Mouse (Mus musculus) c-Kit-positive CD71-negative TER-119-negative erythroid progenitor cells, embryonic 14.5 days (primary cell): Measurements from ENCODE around the gene Dvl2.
A peak's percentile ranks its signal among the peaks of the same experiment; 100 is the strongest.

Experiments used
- DNase-seq: peaks from one replicate; pipeline ENCODE4 v3.0.0-alpha.2; 2013; ENCODE audit warnings: low read depth

Gene Dvl2

GRCm38 (mm10) chr11:69982225-69982624 is 18.2 kb upstream of the Dvl2 start, which contains the start of gene Elp5:
Elp5 (minus strand) TSS chr11:69982517.
- DNase-seq, result no peak

GRCm38 (mm10) chr11:69982877-69983276 is 17.5 kb upstream of the Dvl2 start:
- DNase-seq, result no peak

- DNase-seq, result no peak
Observed at GRCm38 (mm10) chr11:69983377-69983776, 17.0 kb upstream of the Dvl2 start.

- no peak for DNase-seq
Observed at GRCm38 (mm10) chr11:69984431-69984830, 16.0 kb upstream of the Dvl2 start.

- DNase-seq, result no peak
Observed at GRCm38 (mm10) chr11:69989949-69990348, 10.4 kb upstream of the Dvl2 start.

- peak; percentile 96 for DNase-seq
Observed at GRCm38 (mm10) chr11:69990850-69991691, 9.3 kb upstream of the Dvl2 start, which contains the start of gene Gabarap. Gabarap (plus strand) TSS chr11:69991143.

GRCm38 (mm10) chr11:69991711-69992110 is 8.7 kb upstream of the Dvl2 start:
- no peak for DNase-seq

- DNase-seq, result no peak
Observed at GRCm38 (mm10) chr11:69992396-69992795, 8.0 kb upstream of the Dvl2 start.

GRCm38 (mm10) chr11:69992932-69993331 is 7.5 kb upstream of the Dvl2 start:
- no peak for DNase-seq

- DNase-seq, result no peak
Observed at GRCm38 (mm10) chr11:69994401-69995090, 5.8 kb upstream of the Dvl2 start.

GRCm38 (mm10) chr11:69995391-69995960 is 4.9 kb upstream of the Dvl2 start, which contains the start of gene Phf23:
Phf23 (plus strand) TSS chr11:69995777.
- peak; percentile 99 for DNase-seq

GRCm38 (mm10) chr11:69996161-69997061 is 4.0 kb upstream of the Dvl2 start:
- no peak for DNase-seq

GRCm38 (mm10) chr11:69997070-69997509 is 3.3 kb upstream of the Dvl2 start:
- DNase-seq, result no peak

GRCm38 (mm10) chr11:69998567-69999491 is 1.6 kb upstream of the Dvl2 start:
- no peak for DNase-seq

- no peak for DNase-seq
Observed at GRCm38 (mm10) chr11:69999666-70000065, 729 bp upstream of the Dvl2 start.

- DNase-seq, result no peak
Observed at GRCm38 (mm10) chr11:70001159-70001558, 764 bp downstream of the Dvl2 start.

GRCm38 (mm10) chr11:70001865-70002264 is 1.5 kb downstream of the Dvl2 start:
- no peak for DNase-seq

GRCm38 (mm10) chr11:70002471-70002870 is 2.1 kb downstream of the Dvl2 start:
- DNase-seq, result no peak

GRCm38 (mm10) chr11:70005521-70005920 is 5.1 kb downstream of the Dvl2 start:
- DNase-seq, result no peak

- no peak for DNase-seq
Observed at GRCm38 (mm10) chr11:70010033-70010432, 9.6 kb downstream of the Dvl2 start.

GRCm38 (mm10) chr11:70010548-70010947 is 10.2 kb downstream of the Dvl2 start:
- DNase-seq, result no peak
